Mouse (Mus musculus) urinary bladder, adult 18-20 months (tissue): Measurements from ENCODE around the gene Utp18.
"Not testable (repeated sequence)": the region's sequence is repeated elsewhere in the genome, so short reads cannot be mapped to it uniquely, and the experiment has no call there.

Experiments
- DNase-seq, 2 experiments: peaks; one replicate each; pipeline ENCODE4 v3.0.0; 2022; ENCODE audit warnings: low spot score in 2 of 2, mixed read lengths in 2 of 2

Gene Utp18

DNA sequence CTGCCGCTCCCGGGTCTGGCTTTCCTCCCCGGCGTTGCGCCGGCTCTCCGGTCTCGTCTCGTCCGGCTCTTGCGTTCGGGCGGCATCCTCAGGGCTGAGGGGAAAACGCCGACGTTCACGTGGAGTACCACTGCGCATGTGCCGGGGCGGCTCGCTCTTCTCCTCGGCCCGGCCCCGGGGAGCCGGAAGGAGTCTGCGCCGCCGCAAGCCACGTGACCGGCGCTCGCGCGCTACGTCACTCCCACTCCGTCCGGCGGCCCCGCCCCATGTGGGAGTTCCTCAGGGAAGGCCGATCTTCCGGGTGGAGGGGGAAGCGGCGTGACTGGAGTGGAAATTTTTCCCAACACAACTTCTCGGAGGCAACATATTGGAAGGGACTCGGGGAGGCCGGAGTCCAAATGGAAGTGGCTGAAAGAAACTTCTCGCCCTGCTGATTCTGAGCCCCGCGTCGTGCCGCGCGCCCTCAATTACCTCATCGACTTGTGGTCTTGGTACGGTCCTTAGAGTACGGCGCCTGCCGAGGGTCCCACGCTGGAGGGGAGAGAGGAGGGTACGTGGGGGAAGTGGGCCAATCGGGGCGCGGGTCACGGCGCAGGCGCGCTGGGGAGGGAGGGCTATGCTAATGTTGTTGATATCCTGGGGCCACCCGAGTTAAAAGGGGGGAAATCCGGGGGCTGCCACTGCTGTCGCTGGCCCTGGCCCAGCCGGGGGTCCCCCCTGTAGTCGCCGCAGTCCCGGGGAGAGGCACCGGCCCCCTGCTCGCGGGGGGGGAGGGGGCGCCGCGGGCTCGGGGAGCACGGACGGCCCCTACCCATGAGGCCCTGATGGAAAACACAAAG, at the start of gene Utp18, which contains the start of gene Mbtd1:
TSS of gene Utp18 (minus strand) at position 195 of the 839 bp plus-strand sequence.
TSS of gene Mbtd1 (plus strand) at position 281 of the 839 bp plus-strand sequence.
- DNase-seq = peak; percentile 98

DNA sequence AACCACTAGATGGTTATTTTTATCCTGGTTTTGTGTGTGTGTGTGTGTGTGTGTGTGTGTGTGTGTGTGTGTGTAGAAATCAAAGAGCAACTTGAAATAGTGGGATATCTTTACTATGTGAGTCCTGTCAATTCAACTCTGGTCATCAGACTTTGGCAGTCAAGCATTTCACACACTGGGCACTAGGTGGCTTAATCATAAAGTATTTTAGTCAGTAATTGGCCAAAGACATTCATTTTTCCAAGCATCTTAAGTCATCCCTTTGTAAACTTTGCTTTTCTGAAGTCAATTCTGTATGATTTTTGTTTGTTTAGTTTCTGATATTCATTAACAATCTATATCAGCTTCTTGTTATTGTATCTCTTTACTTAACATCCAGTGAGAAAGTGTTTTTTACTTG, 43.5 kb upstream of the Utp18 start:
- DNase-seq = no peak

DNA sequence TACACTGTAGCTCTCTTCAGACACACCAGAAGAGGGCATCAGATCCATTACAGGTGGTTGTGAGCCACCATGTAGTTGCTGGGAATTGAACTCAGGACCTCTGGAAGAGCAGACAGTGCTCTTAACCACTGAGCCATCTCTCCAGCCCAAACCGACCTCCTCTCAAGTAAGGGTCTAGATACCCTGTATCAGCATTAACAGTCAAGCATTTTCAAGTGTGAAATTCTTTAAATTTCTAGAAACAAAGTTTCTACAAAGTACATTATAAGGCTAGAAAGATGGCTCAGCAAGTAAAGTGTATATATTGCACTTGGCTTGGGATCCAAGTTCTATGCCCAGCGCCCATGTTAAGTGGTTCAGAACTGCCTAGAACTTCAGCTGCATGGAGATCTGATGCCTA, 29.5 kb upstream of the Utp18 start:
- DNase-seq = not testable (repeated sequence)

DNA sequence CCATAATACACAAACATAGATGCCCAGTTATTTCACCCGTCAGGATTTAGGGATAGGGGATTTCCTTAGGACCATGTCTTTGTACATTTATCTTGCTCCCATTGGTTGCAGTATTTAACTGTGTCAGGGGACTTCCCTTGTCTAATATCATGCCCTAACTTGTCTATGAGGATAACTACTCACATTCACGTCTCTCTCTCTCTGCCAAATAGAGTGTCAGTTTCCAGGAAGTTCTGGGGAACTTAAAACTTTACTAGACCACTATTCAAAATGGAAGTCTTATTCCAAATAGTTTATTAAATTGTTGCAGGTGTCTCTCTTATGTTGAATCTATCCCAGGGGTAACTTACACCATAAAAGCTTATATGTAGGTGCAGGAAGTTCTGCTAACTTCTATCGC, 26.0 kb upstream of the Utp18 start:
- no peak for DNase-seq

DNA sequence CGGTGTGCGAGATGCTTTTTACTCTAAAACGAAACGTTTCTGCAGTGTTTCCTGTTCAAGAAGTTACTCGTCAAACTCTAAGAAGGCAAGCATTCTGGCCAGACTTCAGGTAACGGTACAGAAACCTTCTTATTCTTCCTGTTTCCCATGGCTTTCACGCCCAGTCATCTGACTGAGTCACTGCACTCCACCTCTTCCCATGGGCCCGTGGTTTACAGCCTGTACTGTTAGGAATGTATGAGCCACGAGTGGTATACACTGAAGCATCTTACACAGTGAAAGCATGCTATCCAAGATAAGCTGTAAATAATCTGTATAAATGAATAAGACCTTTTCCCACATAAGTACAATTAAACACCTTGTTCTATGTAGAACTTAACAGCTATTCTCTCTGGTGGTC, 23.3 kb upstream of the Utp18 start:
- no peak for DNase-seq

DNA sequence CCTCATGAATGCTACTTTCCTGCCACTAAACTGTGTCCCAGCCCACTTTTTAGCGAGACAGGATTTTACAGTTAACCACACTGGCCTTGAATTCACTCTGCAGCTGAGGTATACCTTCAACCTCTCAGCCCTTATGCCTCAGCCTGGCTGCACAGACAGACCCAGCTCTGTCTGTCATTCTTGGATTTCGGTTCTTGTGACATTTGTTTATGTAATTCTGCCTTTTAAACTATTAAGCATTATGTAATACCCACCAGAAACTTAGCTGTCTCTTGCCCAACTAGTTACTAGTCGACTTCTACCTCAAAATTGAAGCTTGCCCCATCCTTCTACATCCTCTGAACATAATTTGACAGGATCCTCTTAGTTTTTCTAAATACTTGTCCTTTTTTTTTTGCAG, 22.3 kb upstream of the Utp18 start:
- DNase-seq = no peak

DNA sequence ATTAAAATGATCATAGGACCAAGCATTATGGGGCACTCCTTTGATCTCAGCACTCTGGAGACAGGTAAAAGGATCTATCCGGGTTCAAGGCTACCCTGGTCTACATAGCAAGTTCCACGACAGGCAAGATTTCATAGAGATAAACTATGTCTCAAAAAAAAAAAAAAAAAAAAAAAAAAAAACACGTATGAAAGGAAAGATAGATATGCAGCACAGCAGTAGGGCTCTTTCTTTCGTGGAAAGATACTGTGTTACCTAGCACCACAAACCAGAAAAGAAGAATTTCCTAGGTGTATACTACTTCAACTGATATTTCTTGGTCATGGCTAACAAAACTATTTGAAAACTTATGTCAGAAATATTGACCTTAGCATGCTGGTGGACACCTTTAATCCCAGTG, 21.3 kb upstream of the Utp18 start:
- DNase-seq = no peak

DNA sequence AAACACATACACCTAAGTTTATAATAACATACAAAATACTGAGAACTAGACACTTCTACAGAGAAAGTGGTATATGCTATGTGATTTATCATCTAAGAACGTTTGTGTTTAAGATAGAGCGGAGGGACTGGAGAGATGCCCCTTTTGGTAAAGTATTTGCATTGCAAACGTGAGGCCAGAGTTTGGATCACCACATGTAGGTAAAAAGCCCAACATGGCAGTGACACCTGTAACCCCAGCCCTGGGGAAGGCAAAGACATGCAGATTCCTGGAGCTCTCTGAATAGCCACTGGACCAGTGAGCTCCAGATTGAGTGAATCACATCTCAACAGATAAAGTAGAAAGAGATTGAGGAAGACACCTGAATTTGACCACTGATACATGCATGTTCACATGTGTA, 12.2 kb upstream of the Utp18 start:
- DNase-seq = no peak

DNA sequence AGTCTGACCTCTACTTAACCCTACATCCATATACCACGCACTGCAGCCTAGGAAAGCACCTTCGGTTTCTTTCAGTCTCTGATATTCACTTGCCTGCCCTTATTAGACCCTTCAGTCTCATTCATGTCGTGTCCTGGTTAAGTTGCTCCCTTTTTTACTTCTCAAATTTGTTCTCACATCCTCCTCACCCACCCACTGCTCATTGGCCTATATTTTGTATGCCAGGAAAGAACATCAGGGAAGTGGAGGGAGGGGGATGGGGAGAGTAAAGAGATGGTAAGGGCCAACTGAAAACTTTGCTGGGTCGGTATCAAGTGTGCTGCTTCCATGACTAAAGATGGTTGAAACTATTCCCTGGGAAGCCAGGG, 1.5 kb upstream of the Utp18 start:
- DNase-seq = no peak

DNA sequence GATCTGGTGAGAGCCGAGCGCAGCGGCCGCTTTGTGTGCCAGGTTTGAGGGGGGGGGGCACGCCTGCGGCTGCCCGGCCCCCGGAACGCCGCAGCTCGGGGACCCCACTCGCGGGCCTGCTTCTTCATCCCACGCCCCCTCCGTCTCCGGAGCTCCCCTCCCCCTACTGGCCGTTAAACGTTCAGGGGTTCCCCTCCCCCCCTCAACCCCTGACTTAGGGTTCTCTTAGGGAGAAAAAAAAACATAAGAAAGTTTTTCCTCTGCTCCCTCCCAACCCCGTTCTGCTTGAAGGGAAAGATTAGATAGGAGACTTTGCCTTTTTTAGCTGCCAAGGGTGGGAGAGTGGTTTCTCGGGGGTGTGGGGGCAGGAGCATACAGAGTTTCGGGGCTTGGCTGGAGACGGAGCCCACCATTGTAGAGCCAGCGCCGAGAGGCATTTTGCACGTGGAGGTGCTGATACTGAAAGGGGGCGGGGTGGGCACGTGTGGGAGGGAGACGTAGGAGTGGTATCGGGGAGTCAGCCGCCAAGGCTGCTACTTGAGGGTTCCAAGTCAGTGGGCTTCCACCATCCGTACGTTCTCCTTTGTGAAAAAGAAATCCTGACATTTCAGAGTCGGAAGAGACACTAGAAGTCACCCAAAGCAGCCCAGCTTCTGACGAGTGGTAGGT, 979 bp upstream of the Utp18 start:
- DNase-seq = no peak

DNA sequence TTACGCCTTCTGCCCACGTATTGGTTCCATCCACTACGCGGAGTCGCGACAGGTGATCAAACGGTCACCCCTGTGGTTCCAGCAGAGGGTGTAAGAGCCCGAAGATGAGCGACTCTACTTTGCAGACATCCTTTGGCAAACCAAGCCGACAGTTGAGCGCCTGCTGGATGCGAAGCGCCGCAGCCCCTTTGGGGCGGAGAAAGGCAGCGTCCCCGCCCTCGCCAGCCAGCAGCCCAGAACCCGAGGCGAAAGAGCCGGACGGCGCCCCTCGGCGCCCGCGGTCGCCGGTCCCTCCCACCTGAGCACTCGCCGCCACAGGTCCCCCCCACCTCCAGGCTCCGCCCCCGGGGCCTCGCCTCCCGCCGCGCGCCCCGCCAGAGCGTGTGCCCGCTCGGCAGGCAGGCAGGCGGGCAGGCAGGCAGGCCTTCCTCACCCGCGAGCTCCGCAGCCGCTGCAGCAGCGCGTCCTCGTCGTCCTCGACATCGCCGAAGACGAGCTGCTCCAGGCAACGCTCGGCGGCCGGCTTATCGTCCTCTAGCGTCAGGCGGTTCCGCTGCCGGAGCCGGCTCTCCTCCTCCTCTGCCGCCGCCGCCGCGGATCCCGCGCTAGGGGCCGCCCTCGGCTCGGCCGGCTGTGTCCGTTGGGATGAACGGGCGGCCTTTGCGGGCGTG, 530 bp downstream of the Utp18 start:
- peak; percentile 48 to 61 for DNase-seq

DNA sequence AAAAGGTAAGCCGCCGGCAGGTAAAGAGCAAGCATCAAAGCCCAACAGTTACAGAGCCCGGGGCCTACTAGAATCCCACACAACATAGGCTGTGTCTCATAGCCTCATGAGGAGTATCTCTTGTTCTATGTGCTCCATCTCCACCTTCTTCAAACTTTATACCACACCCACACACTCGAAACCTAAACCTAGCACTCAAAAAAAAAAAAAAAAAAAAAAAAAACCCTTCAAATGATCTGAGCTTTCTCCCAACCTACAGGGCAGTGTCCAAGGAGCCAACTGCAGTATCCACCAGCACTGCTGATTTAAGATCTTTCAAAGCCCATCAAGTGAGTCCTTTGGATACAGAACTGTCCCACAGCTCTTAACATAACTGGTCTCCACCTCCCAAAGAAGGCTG, 1.5 kb downstream of the Utp18 start:
- no peak for DNase-seq

DNA sequence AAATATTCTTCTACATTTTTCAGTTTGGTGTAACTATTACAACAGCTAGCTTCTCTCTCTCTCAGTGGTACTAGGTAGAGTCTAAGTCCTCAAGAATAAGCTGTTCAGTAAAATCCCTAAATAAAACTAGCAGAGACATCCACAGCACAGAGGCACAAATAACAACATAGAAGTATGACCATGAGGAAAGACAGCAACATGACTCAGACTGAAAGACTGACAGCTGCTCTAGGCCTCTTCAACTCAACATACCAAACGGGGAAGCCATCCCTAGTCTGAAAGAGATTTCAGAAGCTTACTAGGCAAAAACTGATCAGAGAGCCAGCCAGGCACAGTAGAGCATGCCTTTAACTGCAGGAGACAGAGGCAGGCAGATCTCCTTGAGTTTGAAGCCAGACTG, 22.9 kb downstream of the Utp18 start:
- DNase-seq = no peak

DNA sequence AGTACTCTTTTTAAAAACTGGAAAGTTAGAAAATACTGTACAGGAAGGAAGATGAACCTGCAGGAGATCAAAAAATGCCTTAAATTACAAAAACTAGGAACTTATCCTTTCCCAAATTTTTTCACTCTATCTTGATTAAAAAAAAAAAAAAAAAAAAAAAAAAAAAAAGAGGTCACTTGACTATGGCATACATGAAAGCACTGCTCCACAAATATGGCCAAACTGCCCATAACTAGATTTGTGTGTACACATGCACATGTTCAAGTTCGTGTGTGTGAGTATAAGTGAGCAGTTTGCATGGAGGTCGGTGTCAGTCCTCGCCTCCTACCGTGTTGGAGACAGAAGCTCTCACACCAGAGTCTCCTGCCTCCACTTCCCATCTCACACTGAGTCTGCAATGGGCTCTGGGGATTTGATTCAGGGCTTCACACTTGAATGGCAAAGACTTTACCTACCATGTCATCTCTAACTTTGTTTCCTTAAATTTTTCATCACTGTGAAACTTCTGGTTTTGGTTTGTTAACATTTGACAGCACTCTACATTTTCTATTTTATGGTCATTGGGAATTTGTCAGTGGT, 23.4 kb downstream of the Utp18 start:
- DNase-seq = no peak

DNA sequence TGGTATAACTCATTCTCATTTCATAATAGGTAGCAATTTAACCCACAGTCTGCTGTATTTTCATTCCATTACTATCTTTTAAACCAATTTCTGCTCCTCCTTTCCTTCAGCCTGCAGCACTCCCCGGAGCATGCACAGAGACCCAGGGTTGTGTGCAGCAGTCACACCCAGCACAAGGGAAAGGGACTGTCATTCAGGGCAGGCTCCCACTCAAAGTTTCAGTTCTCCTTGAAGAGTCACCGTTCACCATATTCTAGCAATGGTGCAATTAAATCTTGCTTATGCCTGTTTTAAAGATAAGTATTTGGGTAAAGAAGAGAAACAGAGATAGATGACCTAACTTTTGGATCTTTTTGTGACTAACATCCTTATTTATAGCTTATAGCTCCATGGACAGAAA, 24.4 kb downstream of the Utp18 start:
- DNase-seq = no peak

DNA sequence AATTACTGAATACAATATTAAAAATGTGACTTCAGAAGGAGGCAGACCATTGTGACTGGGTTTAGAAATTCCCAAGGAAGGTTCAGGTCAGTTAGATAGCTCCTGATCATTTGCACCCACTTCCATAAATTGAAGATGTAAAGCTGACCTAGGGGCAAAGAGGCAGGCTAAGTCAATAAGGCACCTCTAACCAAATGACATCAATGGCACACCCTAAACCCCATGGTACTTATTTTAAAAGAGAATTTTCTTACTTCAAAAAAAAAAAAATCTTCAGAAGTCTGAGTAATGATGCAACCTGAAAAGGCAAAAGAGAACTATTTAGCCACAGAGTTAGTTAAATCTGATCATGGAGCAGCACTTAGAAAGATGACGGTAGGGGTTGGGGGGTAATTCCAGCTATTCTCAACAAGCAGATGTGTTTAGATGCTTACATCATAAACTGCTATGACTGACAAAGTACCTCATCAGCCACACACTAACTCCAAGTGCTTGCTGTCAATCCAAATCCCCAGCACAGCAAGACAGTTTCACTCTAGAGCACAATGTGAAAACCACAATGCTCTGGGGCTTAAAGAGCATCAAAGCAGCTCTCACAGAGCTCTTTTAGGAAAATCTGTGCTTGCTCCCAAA, 24.9 kb downstream of the Utp18 start:
- no peak for DNase-seq

DNA sequence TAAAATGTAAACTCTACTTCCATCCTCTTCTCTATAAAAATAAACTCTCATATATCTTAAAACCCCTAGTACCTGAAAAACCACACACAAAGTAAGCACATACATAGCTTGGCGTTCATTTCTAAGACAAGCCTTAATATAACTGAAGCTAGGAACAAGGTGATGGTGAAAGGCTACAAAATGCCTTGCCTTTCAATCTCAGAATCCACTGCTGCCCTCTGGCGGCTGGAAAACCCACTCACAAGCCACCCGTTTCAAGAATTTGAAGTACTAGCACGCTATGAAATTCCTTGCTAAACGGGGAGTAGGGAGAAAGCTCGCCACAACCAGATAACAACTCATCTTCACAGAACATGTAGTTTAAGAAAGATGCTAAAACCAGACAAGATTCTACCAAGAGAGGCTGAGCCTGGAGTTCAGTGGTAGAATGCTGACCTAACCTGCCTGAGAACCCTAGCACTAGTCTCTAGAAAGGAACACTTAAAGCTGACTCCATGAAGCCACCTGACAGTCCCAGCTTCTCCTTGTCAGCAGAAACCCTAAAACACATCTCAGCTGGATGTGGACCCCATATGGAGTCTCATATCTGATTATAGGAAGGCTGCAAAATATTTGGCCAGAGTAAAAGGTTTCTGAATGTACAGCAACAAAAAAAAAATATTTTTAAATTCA, 29.1 kb downstream of the Utp18 start:
- peak; percentile 33 to 68 for DNase-seq

DNA sequence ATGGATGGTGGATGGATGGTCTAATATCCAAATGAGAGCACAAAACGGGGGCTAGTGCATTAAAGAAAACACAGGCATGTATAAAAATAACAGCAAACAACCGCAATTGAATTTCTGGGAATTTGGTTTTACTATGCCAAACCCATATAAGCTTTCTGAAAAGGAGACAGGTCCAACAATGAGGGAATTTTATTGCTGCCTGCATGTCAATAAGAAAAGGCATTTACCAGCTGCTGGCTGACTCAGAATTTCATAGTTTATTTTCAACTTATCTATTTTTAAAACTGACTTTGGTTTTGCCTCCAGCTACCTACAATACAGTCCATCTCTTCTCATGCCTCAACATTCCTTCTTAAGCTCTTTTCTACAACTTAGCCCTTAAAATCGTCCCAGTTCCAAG, 33.0 kb downstream of the Utp18 start:
- no peak for DNase-seq

DNA sequence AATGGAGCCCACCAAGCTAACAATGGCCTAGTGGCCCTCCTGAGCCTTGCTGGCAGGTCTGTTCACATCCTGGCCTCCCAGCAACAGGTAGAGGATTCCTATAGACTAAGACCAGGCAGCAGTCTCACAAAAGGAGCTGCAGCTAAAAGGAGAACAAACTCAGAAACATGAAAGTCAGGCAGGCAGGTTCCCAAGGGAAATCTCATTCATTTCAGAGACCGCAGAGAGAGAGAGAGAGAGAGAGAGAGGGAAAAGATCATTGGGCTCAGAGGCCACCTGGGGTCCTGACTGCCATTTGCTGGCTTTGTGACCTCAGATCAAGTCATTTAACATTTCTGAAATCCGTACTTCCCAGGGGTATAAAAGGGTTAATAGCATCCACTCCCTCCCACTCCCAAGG, 38.2 kb downstream of the Utp18 start:
- DNase-seq = no peak

DNA sequence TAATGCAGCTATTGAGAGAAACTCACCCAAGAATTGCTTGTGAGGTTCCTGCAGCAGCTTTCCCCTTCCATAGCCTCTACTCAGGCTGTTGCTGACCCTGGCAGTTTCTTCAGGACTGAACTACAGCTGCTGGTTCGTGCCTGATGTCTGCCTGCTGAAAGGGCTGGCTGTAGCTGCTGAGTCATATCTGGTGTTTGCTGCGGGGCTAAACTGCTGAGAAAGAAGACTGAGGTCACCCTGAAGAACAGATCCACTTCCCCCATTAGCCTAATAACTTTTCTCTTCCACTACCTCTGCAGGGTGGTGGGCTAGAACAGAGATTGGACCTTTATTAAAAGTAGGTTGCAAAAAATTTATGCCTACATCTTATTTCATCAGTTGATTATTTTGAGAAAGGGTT, 49.8 kb downstream of the Utp18 start:
- DNase-seq = no peak

DNA sequence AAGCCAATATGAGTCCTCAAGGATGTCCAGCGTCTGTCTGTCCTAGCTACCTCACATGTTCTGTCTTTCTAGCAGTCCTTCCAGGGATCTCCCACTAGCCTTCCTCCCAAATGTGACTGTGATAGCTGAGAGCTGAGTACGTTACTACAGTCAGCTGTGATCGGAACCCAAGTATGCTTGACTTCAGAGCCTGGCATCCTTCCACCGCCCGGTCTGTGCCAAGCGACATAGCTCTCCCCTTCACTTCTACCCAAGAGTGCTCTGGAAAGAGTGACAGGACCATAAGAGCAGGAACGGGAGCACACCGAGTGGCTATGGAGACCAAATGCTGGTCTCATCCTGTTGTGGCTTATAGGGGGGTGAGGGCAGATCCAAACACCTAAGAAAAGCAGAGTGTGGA, 55.6 kb downstream of the Utp18 start:
- DNase-seq = no peak

DNA sequence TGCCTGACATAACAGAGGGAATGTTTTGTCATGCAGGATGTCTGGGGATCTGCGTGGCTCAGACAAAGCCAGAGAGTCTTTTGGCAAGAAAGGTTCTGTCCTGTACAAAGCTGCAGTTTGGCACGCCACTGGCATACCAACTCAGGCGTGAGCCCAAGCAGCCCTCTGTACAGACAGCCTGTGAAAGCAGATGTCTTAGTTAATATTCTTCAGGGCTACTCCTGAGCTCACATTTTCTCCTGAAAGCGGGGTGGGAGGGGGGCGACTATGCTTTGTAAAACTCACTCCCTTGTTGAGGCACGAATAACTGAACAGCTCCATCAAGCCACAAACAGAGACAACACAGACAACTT, 56.3 kb downstream of the Utp18 start:
- no peak for DNase-seq
